Mouse (Mus musculus) bone marrow, adult 2 months (tissue): ENCODE measurements around the gene Acaa1a. TPM values are rescaled to one million over a fixed set of nuclear protein-coding genes. Genes with fewer than 3 reads are reported as not detected.

Experiments
- H3K27ac ChIP-seq: fragments of 200-500 bp; 2 replicates; pipeline ENCODE4 v1.5.1; 2012; ENCODE audit warnings: low read depth, mild to moderate bottlenecking, control low read depth, inconsistent platforms, low read length; ENCODE audit not compliant: control insufficient read depth, poor library complexity, insufficient read depth
- H3K4me1 ChIP-seq: fragments of 200-500 bp; 2 replicates; pipeline ENCODE4 v1.6.1; 2011; ENCODE audit warnings: low read length; ENCODE audit not compliant: control insufficient read depth, insufficient read depth
- H3K4me3 ChIP-seq: fragments of 200-500 bp; replicated peaks from 2 replicates; pipeline ENCODE3; 2011; ENCODE audit warnings: mild to moderate bottlenecking, low read depth, low read length, control low read depth; ENCODE audit not compliant: control insufficient read depth
- CTCF ChIP-seq: fragments of 200-500 bp; IDR thresholded peaks from 2 replicates; pipeline ENCODE4 v1.5.1; 2011; ENCODE audit warnings: low read length, control low read depth; ENCODE audit not compliant: control insufficient read depth, insufficient read depth
- POLR2A ChIP-seq: fragments of 200-500 bp; IDR thresholded peaks from 2 replicates; pipeline ENCODE4 v1.6.1; 2011; ENCODE audit warnings: low read depth, mild to moderate bottlenecking, control low read depth, low read length, borderline replicate concordance; ENCODE audit not compliant: control insufficient read depth
- WGBS: fragments of 180-500 bp; shearing (Covaris S2); methylation state at CpG from one replicate; pipeline ENCODE4 v1.1.7; 2018; 5-methylcytosine and 5-hydroxymethylcytosine counted together
- polyA plus RNA-seq: library from polyadenylated mRNA; stranded (reverse); fragments of >200 nt; gene quantifications from 2 replicates; pipeline ENCODE4 v1.2.4, GENCODE M21; 2011; ENCODE audit warnings: low replicate concordance; ENCODE audit not compliant: missing spikeins, insufficient read depth, insufficient read length

Acaa1a gene
- polyA plus RNA-seq, 1 experiment = 53.7 TPM

- 73% methylated on average over 6 of the region's 6 CpGs for WGBS
- Histone ChIP-seq H3K4me3 (no peak overlapping the region), H3K4me1 (peaks cover 1% of the 10 kb centered on the region; the same call in 1 of the 2 replicates), H3K27ac (no peak overlapping the region)
- TF ChIP-seq POLR2A = no peak
- TF ChIP-seq CTCF = no peak
Measured at GRCm38 (mm10) chr9:119382603-119383002, 43.1 kb downstream of the Acaa1a start.

- Histone ChIP-seq H3K4me1 (no peaks in the 10 kb centered on the region; the same call in 1 of the 2 replicates), H3K27ac (no peak overlapping the region), H3K4me3 (no peak overlapping the region)
- 50% methylated on average over 5 of the region's 5 CpGs for WGBS
- TF ChIP-seq POLR2A = no peak
Measured at GRCm38 (mm10) chr9:119388956-119389355, 49.5 kb downstream of the Acaa1a start.

DNA sequence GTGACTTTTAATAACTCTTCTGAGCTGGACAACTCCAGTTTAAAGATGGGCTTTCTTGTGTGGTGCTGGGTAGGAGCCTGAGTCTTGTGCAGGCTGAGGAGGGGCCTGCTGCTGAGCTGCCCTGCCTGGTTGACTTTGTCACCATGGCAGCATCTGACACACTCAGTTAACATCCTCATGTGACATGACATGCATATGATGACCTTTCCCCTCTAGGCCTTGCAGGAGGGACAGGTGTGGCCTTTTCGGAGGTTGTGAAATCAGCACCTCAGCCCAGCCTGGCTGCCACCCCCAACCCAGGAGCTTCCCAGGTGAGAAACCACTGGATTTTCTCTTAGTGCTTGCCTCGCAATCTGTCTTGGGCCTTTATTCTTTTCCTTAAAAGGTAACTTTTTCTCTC is 50.7 kb downstream of the Acaa1a start:
- no peak overlapping the region for H3K4me3 ChIP-seq
- peaks cover 1% of the 10 kb centered on the region; the same call in 1 of the 2 replicates for H3K4me1 ChIP-seq
- 83% methylated on average over 2 of the region's 2 CpGs for WGBS
- no peak for TF ChIP-seq CTCF
- H3K27ac ChIP-seq = no peak overlapping the region

DNA sequence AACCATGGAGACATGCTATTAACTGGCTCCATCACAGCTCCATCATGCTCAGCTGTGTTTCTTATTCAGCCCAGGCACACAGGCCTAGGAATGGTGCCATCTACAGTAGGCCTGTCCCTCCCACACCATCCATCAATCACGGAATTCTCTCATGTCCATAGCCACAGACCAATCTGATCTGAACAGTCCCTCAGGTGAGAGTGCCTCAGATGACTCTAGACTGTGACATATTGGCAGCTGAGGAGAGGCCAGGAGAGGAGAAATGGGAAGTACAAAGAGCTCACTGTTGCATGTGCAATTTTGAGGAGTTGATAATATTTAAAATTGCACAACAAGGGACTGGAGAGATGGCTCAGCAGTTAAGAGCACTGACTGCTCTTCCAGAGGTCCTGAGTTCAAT is 55.3 kb downstream of the Acaa1a start:
- Histone ChIP-seq H3K4me1 (peaks cover 1% of the 10 kb centered on the region; the same call in 1 of the 2 replicates), H3K4me3 (no peak overlapping the region), H3K27ac (no peak overlapping the region)
- no peak for TF ChIP-seq POLR2A
- no peak for TF ChIP-seq CTCF
- 95% methylated on average over 1 of the region's 1 CpGs for WGBS

Other genes starting within 250 kb of the Acaa1a start
- gene Plcd1, start 246.2 kb upstream of the Acaa1a start, polyA plus RNA-seq = 2.6 TPM in 2 replicates
- gene Dlec1, start 237.2 kb upstream of the Acaa1a start, polyA plus RNA-seq = 2.5 TPM in 1 of 2 replicates, not detected in the other
- gene Acaa1b, start 182.6 kb upstream of the Acaa1a start, polyA plus RNA-seq = 2.0 and 2.3 TPM in 2 replicates
- not detected in 2 replicates for gene Gm47289, start 180.5 kb upstream of the Acaa1a start, polyA plus RNA-seq
- gene Slc22a13, start 130.6 kb upstream of the Acaa1a start, polyA plus RNA-seq = not detected in 2 replicates
- 16.7 and 19.3 TPM in 2 replicates for gene Oxsr1, start 17.2 kb upstream of the Acaa1a start, polyA plus RNA-seq
- 17.7 and 26.2 TPM in 2 replicates for gene Myd88, start 1.7 kb downstream of the Acaa1a start, polyA plus RNA-seq
- 1.5 and 2.3 TPM in 2 replicates for gene Xylb, start 17.7 kb downstream of the Acaa1a start, polyA plus RNA-seq
- 2.0 and 8.0 TPM in 2 replicates for gene Slc22a14, start 25.9 kb downstream of the Acaa1a start, polyA plus RNA-seq
- 0.47 and 2.8 TPM in 2 replicates for gene Acvr2b, start 62.4 kb downstream of the Acaa1a start, polyA plus RNA-seq
- 2.3 and 3.2 TPM in 2 replicates for gene Exog, start 105.3 kb downstream of the Acaa1a start, polyA plus RNA-seq
- not detected in 2 replicates for gene Scn5a, start 239.3 kb downstream of the Acaa1a start, polyA plus RNA-seq